Mouse (Mus musculus) testis, adult 2 months (tissue): ENCODE results near the gene Pde8b. TPM values are rescaled to one million over a fixed set of nuclear protein-coding genes. Genes with fewer than 3 reads are reported as not detected.

Experiments used
- H3K27ac ChIP-seq: fragments of 200-500 bp; 2 replicates; pipeline ENCODE4 v1.5.1; 2012; ENCODE audit warnings: low read depth, low read length; ENCODE audit not compliant: control insufficient read depth, insufficient read depth
- H3K27me3 ChIP-seq: fragments of 200-500 bp; 2 replicates; pipeline ENCODE4 v1.6.1; 2012; ENCODE audit warnings: mild to moderate bottlenecking, low read length, moderate library complexity; ENCODE audit not compliant: control insufficient read depth, insufficient read depth
- H3K36me3 ChIP-seq: fragments of 200-500 bp; 2 replicates; pipeline ENCODE4 v1.6.1; 2012; ENCODE audit warnings: mild to moderate bottlenecking, low read length; ENCODE audit not compliant: control insufficient read depth, insufficient read depth
- H3K4me1 ChIP-seq: fragments of 200-500 bp; 2 replicates; pipeline ENCODE4 v1.6.1; 2012; ENCODE audit warnings: low read length; ENCODE audit not compliant: control insufficient read depth, insufficient read depth
- H3K4me3 ChIP-seq: fragments of 200-500 bp; 2 replicates; pipeline ENCODE4 v1.5.1; 2012; ENCODE audit warnings: low read depth, mild to moderate bottlenecking, low read length, moderate library complexity, mixed read lengths; ENCODE audit not compliant: control insufficient read depth
- CTCF ChIP-seq: fragments of 200-500 bp; IDR thresholded peaks from 2 replicates; pipeline ENCODE4 v1.5.1; 2012; ENCODE audit warnings: low read depth, mild to moderate bottlenecking, inconsistent platforms, low read length, moderate library complexity; ENCODE audit not compliant: control insufficient read depth, insufficient read depth, insufficient replicate concordance
- POLR2A ChIP-seq: fragments of 200-500 bp; IDR thresholded peaks from 2 replicates; pipeline ENCODE4 v1.6.1; 2012; ENCODE audit warnings: low read depth, mild to moderate bottlenecking, inconsistent platforms, low read length, moderate library complexity; ENCODE audit not compliant: control insufficient read depth
- polyA plus RNA-seq: library from polyadenylated mRNA; depleted of rRNA; stranded (reverse); fragments of >200 nt; gene quantifications from 2 replicates; pipeline ENCODE4 v1.2.3, GENCODE M21; 2012

Pde8b gene
- polyA plus RNA-seq, 1 experiment, result 4.2 TPM

GRCm38 (mm10) chr13:95160211-95160610, 89.9 kb downstream of the Pde8b start:
- H3K36me3 ChIP-seq, result no peaks in the 10 kb centered on the region
- TF ChIP-seq POLR2A (no peak), CTCF (no peak)
- no peak overlapping the region for H3K27ac ChIP-seq
- no peaks in the 10 kb centered on the region for H3K27me3 ChIP-seq
- no peak overlapping the region for H3K4me3 ChIP-seq
- no peaks in the 10 kb centered on the region for H3K4me1 ChIP-seq

GRCm38 (mm10) chr13:95158986-95159385, 91.2 kb downstream of the Pde8b start:
- TF ChIP-seq CTCF (no peak), POLR2A (no peak)
- H3K4me3 ChIP-seq, result no peak overlapping the region
- no peak overlapping the region for H3K27ac ChIP-seq
- no peaks in the 10 kb centered on the region for H3K27me3 ChIP-seq
- no peaks in the 10 kb centered on the region for H3K4me1 ChIP-seq
- H3K36me3 ChIP-seq, result no peaks in the 10 kb centered on the region

- Histone ChIP-seq H3K27ac (no peak overlapping the region), H3K27me3 (no peaks in the 10 kb centered on the region), H3K4me3 (no peak overlapping the region), H3K4me1 (no peaks in the 10 kb centered on the region), H3K36me3 (no peaks in the 10 kb centered on the region)
- TF ChIP-seq CTCF, result no peak
- TF ChIP-seq POLR2A, result no peak
Measured at GRCm38 (mm10) chr13:95144746-95145145, 105.4 kb downstream of the Pde8b start.

GRCm38 (mm10) chr13:95140460-95141079, 109.6 kb downstream of the Pde8b start:
- Histone ChIP-seq H3K4me1 (no peaks in the 10 kb centered on the region), H3K36me3 (no peaks in the 10 kb centered on the region), H3K27ac (no peak overlapping the region), H3K4me3 (no peak overlapping the region), H3K27me3 (no peaks in the 10 kb centered on the region)
- TF ChIP-seq CTCF (no peak), POLR2A (no peak)

- Histone ChIP-seq H3K27me3 (no peaks in the 10 kb centered on the region), H3K4me3 (no peak overlapping the region), H3K27ac (no peak overlapping the region), H3K4me1 (no peaks in the 10 kb centered on the region), H3K36me3 (no peaks in the 10 kb centered on the region)
- TF ChIP-seq CTCF (no peak), POLR2A (no peak)
Measured at GRCm38 (mm10) chr13:95135326-95136150, 114.6 kb downstream of the Pde8b start.

- Histone ChIP-seq H3K4me1 (no peaks in the 10 kb centered on the region), H3K27me3 (no peaks in the 10 kb centered on the region), H3K27ac (no peak overlapping the region), H3K4me3 (no peak overlapping the region), H3K36me3 (no peaks in the 10 kb centered on the region)
- TF ChIP-seq POLR2A (no peak), CTCF (no peak)
Measured at GRCm38 (mm10) chr13:95131848-95132247, 118.3 kb downstream of the Pde8b start.

- H3K27ac ChIP-seq, result no peak overlapping the region
- H3K4me3 ChIP-seq, result no peak overlapping the region
- H3K27me3 ChIP-seq, result no peaks in the 10 kb centered on the region
- no peaks in the 10 kb centered on the region for H3K4me1 ChIP-seq
- TF ChIP-seq CTCF (no peak), POLR2A (no peak)
- no peaks in the 10 kb centered on the region for H3K36me3 ChIP-seq
Measured at GRCm38 (mm10) chr13:95131041-95131440, 119.1 kb downstream of the Pde8b start.
